Mouse (Mus musculus) heart, embryonic 10.5 days (tissue): Measurements from ENCODE around the gene Chmp2a. TPM values are rescaled to one million over a fixed set of nuclear protein-coding genes. Genes with fewer than 3 reads are reported as not detected.

ENCODE experiments used
- DNase-seq: peaks from one replicate; pipeline ENCODE4 v3.0.0-alpha.2; 2017; ENCODE audit warnings: low spot score
- H3K27ac ChIP-seq: fragments of 300-500 bp; sonication (generic); 2 replicates; pipeline ENCODE4 v1.5.1; 2016; ENCODE audit warnings: mild to moderate bottlenecking
- H3K27me3 ChIP-seq: fragments of 300-500 bp; sonication (generic); 2 replicates; pipeline ENCODE4 v1.6.1; 2016; ENCODE audit warnings: mild to moderate bottlenecking; ENCODE audit not compliant: poor library complexity, insufficient read depth, severe bottlenecking
- H3K36me3 ChIP-seq: fragments of 300-500 bp; sonication (generic); 2 replicates; pipeline ENCODE4 v1.6.1; 2016; ENCODE audit warnings: mild to moderate bottlenecking, moderate library complexity
- H3K4me1 ChIP-seq: fragments of 300-500 bp; sonication (generic); 2 replicates; pipeline ENCODE4 v1.6.1; 2016; ENCODE audit warnings: mild to moderate bottlenecking
- H3K4me3 ChIP-seq: fragments of 300-500 bp; sonication (generic); 2 replicates; pipeline ENCODE4 v1.5.1; 2016; ENCODE audit warnings: mild to moderate bottlenecking, moderate library complexity
- H3K9me3 ChIP-seq: fragments of 300-500 bp; sonication (generic); 2 replicates; pipeline ENCODE4 v1.6.1; 2016; ENCODE audit warnings: mild to moderate bottlenecking, moderate library complexity
- WGBS: fragments of 180-500 bp; shearing (Covaris S2); methylation state at CpG from one replicate; pipeline ENCODE4 v1.1.7; 2016; 5-methylcytosine and 5-hydroxymethylcytosine counted together
- polyA plus RNA-seq: library from polyadenylated mRNA; unstranded; fragments of >200 nt; fragmentation: Nextera tagmentation; extraction: Ambion mirVana; gene quantifications from 2 replicates; pipeline ENCODE4 v1.2.1, GENCODE M21; 2016

Gene Chmp2a
- polyA plus RNA-seq, 1 experiment from 2014 or later: 129 TPM

DNA sequence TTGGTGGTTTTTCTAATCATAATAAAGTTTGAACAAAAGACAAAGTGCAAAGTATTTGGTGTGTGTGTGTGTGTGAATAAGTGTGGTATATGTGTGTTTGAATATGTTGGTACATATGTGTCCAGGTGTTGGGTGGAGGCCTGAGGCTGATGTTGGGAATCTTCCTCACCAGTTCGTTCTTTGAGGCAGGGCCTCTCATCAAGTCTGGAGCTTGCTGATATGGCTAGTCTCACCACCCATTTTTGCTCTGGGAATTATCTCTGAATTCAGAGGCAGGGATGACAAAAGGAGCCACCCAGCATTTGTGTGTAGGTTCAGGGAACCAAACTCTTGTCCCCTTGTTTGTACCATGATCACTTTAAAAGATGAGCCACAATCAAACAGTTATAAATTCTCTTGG lies 48.9 kb downstream of the Chmp2a start:
- H3K9me3 ChIP-seq: no peaks in the 10 kb centered on the region
- H3K4me1 ChIP-seq: no peaks in the 10 kb centered on the region
- peaks cover 8% of the 10 kb centered on the region for H3K36me3 ChIP-seq
- H3K27ac ChIP-seq: no peak overlapping the region
- no peak for DNase-seq
- H3K27me3 ChIP-seq: no peaks in the 10 kb centered on the region
- WGBS: 69% methylated on average over 1 of the region's 1 CpGs
- H3K4me3 ChIP-seq: no peak overlapping the region

Other genes with a start within 250 kb of the Chmp2a start
- gene Zscan18, start 231.2 kb downstream of the Chmp2a start, polyA plus RNA-seq: 10.7 and 10.8 TPM in 2 replicates
- 11.7 and 13.6 TPM in 2 replicates for gene Zfp329, start 215.9 kb downstream of the Chmp2a start, polyA plus RNA-seq
- 24.1 and 25.4 TPM in 2 replicates for gene Zfp110, start 200.0 kb downstream of the Chmp2a start, polyA plus RNA-seq
- 3.1 TPM in 2 replicates for gene Zfp128, start 153.6 kb downstream of the Chmp2a start, polyA plus RNA-seq
- 12.9 and 14.8 TPM in 2 replicates for gene Zscan22, start 137.0 kb downstream of the Chmp2a start, polyA plus RNA-seq
- gene Rps5, start 112.5 kb downstream of the Chmp2a start, polyA plus RNA-seq: 662 and 793 TPM in 2 replicates
- 1.1 TPM in 2 replicates for gene Rnf225, start 107.4 kb downstream of the Chmp2a start, polyA plus RNA-seq
- 7.8 and 8.4 TPM in 2 replicates for gene Zfp324, start 69.0 kb downstream of the Chmp2a start, polyA plus RNA-seq
- gene Zfp446, start 57.0 kb downstream of the Chmp2a start, polyA plus RNA-seq: 8.2 and 8.4 TPM in 2 replicates
- not detected in 2 replicates for gene Slc27a5, start 36.6 kb downstream of the Chmp2a start, polyA plus RNA-seq
- 219 and 367 TPM in 2 replicates for gene Trim28, start 35.7 kb downstream of the Chmp2a start, polyA plus RNA-seq
- gene Zbtb45, start 24.8 kb downstream of the Chmp2a start, polyA plus RNA-seq: 18.2 and 20.8 TPM in 2 replicates
- 159 and 189 TPM in 2 replicates for gene Ube2m, start 3.5 kb upstream of the Chmp2a start, polyA plus RNA-seq
- gene Mzf1, start 20.0 kb upstream of the Chmp2a start, polyA plus RNA-seq: 2.2 and 3.1 TPM in 2 replicates
- not detected in 2 replicates for gene Vmn1r85, start 60.4 kb upstream of the Chmp2a start, polyA plus RNA-seq
- not detected in 2 replicates for gene Vmn1r86, start 85.1 kb upstream of the Chmp2a start, polyA plus RNA-seq
- gene Vmn1r87, start 105.3 kb upstream of the Chmp2a start, polyA plus RNA-seq: not detected in 2 replicates
- gene Vmn1r88, start 124.8 kb upstream of the Chmp2a start, polyA plus RNA-seq: not detected in 2 replicates
- not detected in 2 replicates for gene Vmn1r89, start 178.2 kb upstream of the Chmp2a start, polyA plus RNA-seq
- gene Lig1, start 242.5 kb upstream of the Chmp2a start, polyA plus RNA-seq: 85.1 and 105 TPM in 2 replicates
- 7.6 and 7.9 TPM in 2 replicates for gene Zswim9, start 243.9 kb upstream of the Chmp2a start, polyA plus RNA-seq